Mouse (Mus musculus) ES-E14 (cell line): ENCODE measurements at regions not wholly inside any gene's neighbourhood (a gene's known extent, or its start where the extent isn't known, plus 50 kb on each side); places are given as distances from the start of the nearest gene placed in this dataset.

Source experiments
- DNase-seq: peaks from one replicate; pipeline ENCODE4 v3.0.0-alpha.2; 2013; ENCODE audit warnings: low read depth, low spot score
- H3K27ac ChIP-seq: 2 replicates; pipeline ENCODE4 v1.5.1; 2012; ENCODE audit warnings: low read depth, mild to moderate bottlenecking, low read length, moderate library complexity, mixed read lengths; ENCODE audit not compliant: poor library complexity, insufficient read depth, severe bottlenecking
- H3K36me3 ChIP-seq: 2 replicates; pipeline ENCODE4 v1.6.1; 2012; ENCODE audit warnings: mild to moderate bottlenecking, low read length, moderate library complexity, mixed read lengths; ENCODE audit not compliant: control insufficient read depth, poor library complexity, insufficient read depth, severe bottlenecking
- H3K4me1 ChIP-seq, 2 experiments: fragments of 150-350 bp in 1 of 2; sonication (generic) in 1 of 2; 2 replicates each; pipeline ENCODE4 v1.6.1; 2012; ENCODE audit warnings: low read length in 2 of 2, mild to moderate bottlenecking in 1 of 2, mixed read lengths in 1 of 2; ENCODE audit not compliant: control insufficient read depth in 2 of 2, insufficient read depth in 2 of 2, poor library complexity in 1 of 2
- H3K4me3 ChIP-seq, 2 experiments: fragments of 150-350 bp in 1 of 2; sonication (generic) in 1 of 2; 2 replicates each; pipeline ENCODE4 v1.5.1; 2012; ENCODE audit warnings: low read length in 2 of 2, low read depth in 1 of 2, mild to moderate bottlenecking in 1 of 2, mixed read lengths in 1 of 2; ENCODE audit not compliant: insufficient read depth in 1 of 2, poor library complexity in 1 of 2, severe bottlenecking in 1 of 2
- H3K9ac ChIP-seq: 2 replicates; pipeline ENCODE4 v1.6.1; 2012; ENCODE audit warnings: low read depth, mild to moderate bottlenecking, low read length, mixed read lengths; ENCODE audit not compliant: poor library complexity, insufficient read depth, severe bottlenecking
- H3K9me3 ChIP-seq: fragments of 150-350 bp; sonication (generic); 2 replicates; pipeline ENCODE4 v1.6.1; 2012; ENCODE audit warnings: low read depth, mild to moderate bottlenecking, low read length; ENCODE audit not compliant: control insufficient read depth, insufficient read depth
- CHD2 ChIP-seq: IDR thresholded peaks from 2 replicates; pipeline ENCODE4 v1.6.1; 2014; ENCODE audit warnings: mild to moderate bottlenecking, low read depth, low read length, inconsistent platforms
- HCFC1 ChIP-seq: IDR thresholded peaks from 2 replicates; pipeline ENCODE4 v1.6.1; 2012; ENCODE audit warnings: low read length, inconsistent platforms, borderline replicate concordance; ENCODE audit not compliant: insufficient read depth
- MAFK ChIP-seq: IDR thresholded peaks from 2 replicates; pipeline ENCODE4 v1.6.1; 2014; ENCODE audit warnings: mild to moderate bottlenecking, low read depth, low read length, inconsistent platforms; ENCODE audit not compliant: insufficient read depth
- ZC3H11A ChIP-seq: IDR thresholded peaks from 2 replicates; pipeline ENCODE4 v1.6.1; 2012; ENCODE audit warnings: low read depth, mild to moderate bottlenecking, inconsistent platforms, low read length, borderline replicate concordance
- ZNF384 ChIP-seq: IDR thresholded peaks from 2 replicates; pipeline ENCODE4 v1.6.1; 2012; ENCODE audit warnings: low read depth, low read length, inconsistent platforms
- in situ Hi-C, 2 experiments: fragments of 600-800 bp; cut with MboI; formaldehyde crosslinking; loops; one replicate each; pipeline ENCODE4 v1.15.1; 2025; ENCODE audit warnings: low sequenced_read_pairs in 2 of 2, inconsistent platforms in 1 of 2; ENCODE audit not compliant: unreplicated experiment in 2 of 2

DNA sequence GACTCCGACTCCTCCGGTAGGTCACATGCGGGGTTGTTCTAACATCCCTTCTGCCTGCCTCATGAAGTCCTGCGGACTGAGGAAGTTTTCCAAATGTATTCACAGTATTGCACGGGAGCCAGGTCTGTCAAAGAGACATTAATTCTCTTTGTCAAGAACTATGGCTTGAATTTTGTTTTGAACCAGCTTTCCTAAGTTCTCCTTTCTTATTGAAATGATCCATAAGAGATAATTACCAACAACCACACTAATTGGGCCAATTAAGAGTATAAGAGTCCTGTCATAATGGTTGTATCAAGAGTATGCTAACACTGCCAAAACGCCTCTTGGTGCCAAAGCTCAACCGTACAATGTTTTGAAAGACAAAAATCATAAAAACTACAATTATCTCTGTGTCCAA is 151.7 kb downstream of the Suds3 start:
- Histone ChIP-seq H3K9me3 (no peaks in the 10 kb centered on the region), H3K4me3 (no peak overlapping the region), H3K27ac (no peak overlapping the region), H3K36me3 (no peaks in the 10 kb centered on the region), H3K4me1 (peaks cover 0 to 2% of the 10 kb centered on the region in 2 experiments; a peak in 1 of 4 replicates), H3K9ac (no peak overlapping the region)
- no peak for DNase-seq
- TF ChIP-seq ZNF384 = no peak
- no peak for TF ChIP-seq CHD2
- TF ChIP-seq HCFC1 = no peak
- no peak for TF ChIP-seq MAFK
- no peak for TF ChIP-seq ZC3H11A
- in situ Hi-C loops = no loop called here

DNA sequence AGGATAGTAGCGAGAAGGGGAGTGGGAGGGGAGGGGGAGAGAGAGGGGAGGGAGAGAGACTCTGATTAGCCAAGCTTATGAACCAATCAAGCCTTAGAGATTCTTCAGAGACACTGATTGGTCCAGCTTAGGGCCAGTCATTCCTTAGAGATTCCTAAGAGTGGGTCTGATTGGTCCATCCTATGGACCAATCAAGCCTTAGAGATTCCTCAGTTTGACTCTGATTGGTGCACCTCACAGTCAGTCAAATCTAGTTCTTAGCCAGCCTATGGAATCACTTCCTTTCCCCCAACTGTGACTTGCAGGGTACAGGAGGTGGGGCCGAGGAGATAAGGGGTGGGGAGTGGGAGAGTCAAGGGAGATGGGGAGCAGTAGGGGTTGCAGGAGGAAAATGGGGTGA is 152.8 kb downstream of the Suds3 start:
- Histone ChIP-seq H3K4me3 (no peak overlapping the region), H3K9ac (no peak overlapping the region), H3K36me3 (no peaks in the 10 kb centered on the region), H3K4me1 (peaks cover 0 to 2% of the 10 kb centered on the region in 2 experiments; a peak in 1 of 4 replicates), H3K27ac (no peak overlapping the region), H3K9me3 (no peaks in the 10 kb centered on the region)
- no peak for DNase-seq
- TF ChIP-seq MAFK = no peak
- peak; percentile 79 for TF ChIP-seq CHD2
- TF ChIP-seq ZNF384 = no peak
- TF ChIP-seq ZC3H11A = no peak
- TF ChIP-seq HCFC1 = no peak
- in situ Hi-C loops = no loop called here

DNA sequence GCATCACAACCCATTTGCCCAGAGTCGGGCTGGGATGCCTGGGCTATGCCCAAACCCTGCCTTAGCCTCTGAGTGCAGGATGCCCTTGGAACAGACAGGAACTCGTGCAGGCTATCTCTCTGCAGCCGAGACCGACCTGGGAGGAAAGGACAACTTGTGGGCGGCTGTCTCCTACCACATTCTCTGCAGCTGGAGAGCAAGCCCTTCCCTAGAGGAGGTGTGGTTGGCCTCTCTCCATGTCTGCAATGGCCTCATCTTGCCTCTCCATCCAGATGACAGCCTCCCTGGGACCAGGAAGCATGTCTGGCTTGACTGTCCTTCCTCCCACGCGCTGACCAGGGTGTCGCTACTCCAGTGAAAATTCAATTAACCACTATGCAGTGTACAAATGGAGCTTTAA is 155.9 kb downstream of the Suds3 start:
- in situ Hi-C loops = no loop called here
- H3K4me3 ChIP-seq = no peak overlapping the region
- no peak overlapping the region for H3K27ac ChIP-seq
- H3K36me3 ChIP-seq = no peaks in the 10 kb centered on the region
- no peak overlapping the region for H3K9ac ChIP-seq
- H3K9me3 ChIP-seq = no peaks in the 10 kb centered on the region
- DNase-seq = no peak
- H3K4me1 ChIP-seq = peaks cover 0 to 2% of the 10 kb centered on the region in 2 experiments; a peak in 1 of 4 replicates
- no peak for TF ChIP-seq ZNF384

DNA sequence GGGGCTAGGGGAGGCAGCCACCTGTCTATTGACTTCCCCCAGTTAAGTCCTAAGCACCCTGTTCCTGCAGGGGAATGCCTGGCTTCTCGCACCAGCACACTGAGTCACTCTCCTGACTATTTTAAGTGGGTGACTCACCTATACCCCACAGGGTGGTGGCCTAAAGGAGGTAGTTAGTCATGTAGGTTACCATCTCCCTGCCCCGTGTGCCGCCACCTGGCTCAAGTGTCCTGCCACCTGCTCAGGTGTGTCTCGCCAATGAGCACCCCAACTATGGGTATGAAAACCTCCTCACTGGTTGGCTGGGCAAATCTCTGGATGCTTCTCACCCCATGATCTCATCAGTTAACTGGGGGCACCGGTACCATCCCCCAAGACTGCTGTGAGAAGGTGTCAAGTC is 157.8 kb downstream of the Suds3 start:
- no peak overlapping the region for H3K4me3 ChIP-seq
- no peaks in the 10 kb centered on the region for H3K36me3 ChIP-seq
- in situ Hi-C loops = no loop called here
- TF ChIP-seq MAFK (no peak), HCFC1 (no peak), ZC3H11A (no peak), ZNF384 (no peak), CHD2 (no peak)
- H3K9ac ChIP-seq = no peak overlapping the region
- H3K27ac ChIP-seq = no peak overlapping the region
- no peak for DNase-seq
- no peaks in the 10 kb centered on the region for H3K9me3 ChIP-seq
- peaks cover 0 to 2% of the 10 kb centered on the region in 2 experiments; a peak in 1 of 4 replicates for H3K4me1 ChIP-seq

DNA sequence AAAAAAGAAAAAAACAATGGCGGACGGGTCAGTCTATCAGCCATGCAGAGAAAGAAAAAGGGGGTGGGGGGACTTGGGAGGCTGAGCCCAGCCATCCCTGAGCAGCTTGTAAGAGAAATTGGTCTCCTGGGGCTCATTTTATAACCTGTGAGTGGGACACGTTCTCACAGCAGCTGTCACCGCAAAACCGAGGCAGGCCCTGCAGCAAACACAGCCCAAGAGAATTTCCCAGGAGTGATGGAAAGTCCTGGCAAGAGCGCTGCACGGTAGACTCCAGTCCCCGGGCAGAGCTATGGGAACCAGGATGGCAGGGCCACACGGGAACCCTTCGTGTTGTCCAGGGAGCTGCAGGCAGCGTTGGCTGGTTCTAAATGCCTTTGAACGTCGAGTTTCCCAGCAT is 159.3 kb downstream of the Suds3 start:
- Histone ChIP-seq H3K9ac (no peak overlapping the region), H3K4me1 (peaks cover 0 to 2% of the 10 kb centered on the region in 2 experiments; a peak in 1 of 4 replicates), H3K4me3 (no peak overlapping the region), H3K9me3 (no peaks in the 10 kb centered on the region), H3K27ac (no peak overlapping the region), H3K36me3 (no peaks in the 10 kb centered on the region)
- TF ChIP-seq HCFC1 (no peak), ZNF384 (no peak), ZC3H11A (no peak), MAFK (no peak), CHD2 (no peak)
- no peak for DNase-seq
- in situ Hi-C loops = no loop called here
